Mouse (Mus musculus) lung, adult 2 months (tissue): Measurements from ENCODE around the gene Cpe.

ENCODE experiments used
- CTCF ChIP-seq: fragments of 200-500 bp; IDR thresholded peaks from 2 replicates; pipeline ENCODE4 v1.5.1; 2011; ENCODE audit warnings: mild to moderate bottlenecking, low read length, control low read depth; ENCODE audit not compliant: insufficient read depth
- POLR2A ChIP-seq: fragments of 200-500 bp; IDR thresholded peaks from 2 replicates; pipeline ENCODE4 v1.6.1; 2011; ENCODE audit warnings: low read depth, mild to moderate bottlenecking, control low read depth, low read length, borderline replicate concordance; ENCODE audit errors: extremely low read depth

DNA sequence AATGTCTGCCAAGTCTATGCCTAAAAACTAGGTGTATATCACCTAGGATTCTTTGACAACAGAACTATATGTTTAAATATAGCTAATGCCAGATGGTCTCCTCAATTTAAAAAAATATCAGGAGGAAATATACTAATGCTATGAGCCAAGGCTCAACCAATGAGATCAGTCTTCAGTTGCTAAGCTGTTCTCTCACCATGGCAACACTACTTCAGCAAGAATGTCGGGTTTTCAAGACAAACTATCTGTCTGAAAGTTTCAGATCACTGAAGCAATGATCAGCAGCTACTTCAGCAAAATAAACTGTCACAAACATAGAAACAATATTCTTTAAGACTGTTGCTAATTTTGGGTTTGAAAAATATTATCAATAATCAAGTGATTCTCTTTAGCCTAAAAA lies 20.9 kb downstream of the Cpe start:
- TF ChIP-seq CTCF = no peak
- TF ChIP-seq POLR2A = no peak
